Mouse (Mus musculus) G1E-ER4 (cell line): ENCODE measurements around the gene Ndufv2. TPM values are rescaled to one million over a fixed set of nuclear protein-coding genes. Genes with fewer than 3 reads are reported as not detected.

Experiments
- GATA1 ChIP-seq: IDR thresholded peaks from one replicate; pipeline ENCODE4 v1.8.0; 2012; ENCODE audit warnings: low read length, inconsistent platforms
- polyA plus RNA-seq: library from polyadenylated mRNA; stranded (reverse); fragments of >175 nt; gene quantifications from 2 replicates; pipeline ENCODE4 v1.2.3, GENCODE M21; 2012

The Ndufv2 gene
- polyA plus RNA-seq, 1 experiment, result 158 TPM

DNA sequence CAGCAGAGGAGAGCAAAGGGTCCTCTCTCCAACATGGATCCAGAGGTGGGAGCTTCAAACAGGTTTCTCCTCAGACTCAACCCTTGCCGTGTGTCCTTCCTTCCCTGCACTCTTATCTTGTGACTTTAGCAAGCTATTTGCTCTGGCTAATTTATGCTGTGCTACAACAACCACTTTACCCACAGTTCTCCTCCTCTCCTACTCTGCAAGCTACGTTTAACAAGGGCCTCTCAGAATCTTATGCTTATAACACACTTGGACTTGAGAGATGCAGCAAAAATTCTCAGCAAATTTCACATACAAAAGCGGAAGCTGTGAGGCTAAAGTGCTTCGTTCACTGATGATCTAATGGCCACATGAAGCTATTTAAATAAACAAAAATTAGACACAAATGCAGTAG is 48.0 kb downstream of the Ndufv2 start:
- TF ChIP-seq GATA1, result no peak

GRCm38 (mm10) chr17:66048795-66049194 is 52.6 kb downstream of the Ndufv2 start:
- TF ChIP-seq GATA1, result no peak

- TF ChIP-seq GATA1, result no peak
Observed at GRCm38 (mm10) chr17:66048199-66048598, 53.2 kb downstream of the Ndufv2 start.

DNA sequence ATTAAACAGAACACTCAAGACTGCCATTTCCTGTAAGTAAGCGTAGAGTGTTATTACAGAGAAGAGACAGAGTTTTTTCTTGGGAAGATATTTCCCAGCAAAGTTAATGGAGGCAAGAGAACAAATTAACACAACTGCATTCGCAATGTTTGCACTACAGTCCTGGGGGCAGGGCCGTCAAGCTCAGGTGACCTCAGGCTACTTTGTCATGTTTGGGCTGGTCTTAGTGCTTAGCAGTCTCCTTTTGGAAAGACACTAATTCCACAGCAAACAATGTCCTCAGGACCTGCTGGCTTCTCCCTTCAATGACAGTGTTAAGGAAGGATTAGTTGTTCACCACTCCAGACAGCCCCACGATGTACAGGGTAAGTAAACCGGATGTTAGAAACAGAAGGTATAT is 60.3 kb downstream of the Ndufv2 start:
- TF ChIP-seq GATA1, result no peak

DNA sequence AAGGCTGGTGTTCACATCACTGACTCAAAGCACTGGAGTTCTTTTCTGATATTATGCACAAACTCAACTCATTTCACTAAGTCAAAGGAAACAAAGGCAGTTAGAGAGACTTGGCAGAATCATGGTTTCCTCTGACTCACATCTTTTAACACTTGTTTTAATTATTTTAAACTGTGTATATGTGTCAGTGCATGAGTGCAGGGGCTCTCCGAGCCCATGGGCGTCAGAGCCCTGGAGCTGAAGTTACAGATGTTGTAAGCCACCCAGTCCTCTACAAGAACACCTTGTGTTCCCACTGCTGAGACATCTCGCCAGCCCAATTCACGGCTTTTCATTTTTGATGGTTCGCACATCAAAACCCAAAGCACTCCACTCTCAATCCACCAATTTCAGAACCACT is 68.1 kb downstream of the Ndufv2 start:
- no peak for TF ChIP-seq GATA1

GRCm38 (mm10) chr17:66031991-66032390 is 69.4 kb downstream of the Ndufv2 start:
- no peak for TF ChIP-seq GATA1

Other genes starting within 250 kb of the Ndufv2 start
- gene Ralbp1, start 215.8 kb downstream of the Ndufv2 start, polyA plus RNA-seq, result 75.0 and 113 TPM in 2 replicates
- 28.4 and 51.7 TPM in 2 replicates for gene Twsg1, start 150.3 kb downstream of the Ndufv2 start, polyA plus RNA-seq
- 6.0 and 9.3 TPM in 2 replicates for gene Ankrd12, start 24.5 kb downstream of the Ndufv2 start, polyA plus RNA-seq
- 57.9 and 64.1 TPM in 2 replicates for gene Washc1, start 10.0 kb upstream of the Ndufv2 start, polyA plus RNA-seq
- 9.5 and 13.8 TPM in 2 replicates for gene Ddx11, start 22.0 kb upstream of the Ndufv2 start, polyA plus RNA-seq